Mouse (Mus musculus): ENCODE results near the gene Atp6v0e. TPM values are rescaled to one million over a fixed set of nuclear protein-coding genes. Genes with fewer than 3 reads are reported as not detected.

Atp6v0e gene
- total and polyA plus RNA-seq, 3 experiments: 190 to 422 (median 226) TPM

- in situ Hi-C loops (cut with MboI; ENCODE audit: low pct_ligation_motif_present, low pct_unique_long_range_greater_than_20kb, low sequenced_read_pairs): no loop called here
- H3K4me2 ChIP-seq (ENCODE audit: insufficient read depth, low read depth, poor library complexity, severe bottlenecking): no peak overlapping the region
Measured at GRCm38 (mm10) chr17:26708993-26709590, 46.1 kb downstream of the Atp6v0e start.

GRCm38 (mm10) chr17:26710049-26710448, 47.0 kb downstream of the Atp6v0e start:
- no peak overlapping the region for H3K9ac ChIP-seq (ENCODE audit: insufficient read depth, low read depth)
- H3K4me2 ChIP-seq (ENCODE audit: insufficient read depth, low read depth, poor library complexity, severe bottlenecking): no peak overlapping the region
- dilution Hi-C loops (cut with MboI; ENCODE audit: extremely low pct_ligation_motif_present, extremely low pct_unique_long_range_greater_than_20kb, low sequenced_read_pairs) (no loop called here), in situ Hi-C loops (cut with MboI; ENCODE audit: low pct_ligation_motif_present, low pct_unique_long_range_greater_than_20kb, low sequenced_read_pairs) (no loop called here)
- no peaks in the 10 kb centered on the region for H3K79me2 ChIP-seq (replicated peaks; ENCODE audit: control insufficient read depth, extremely low read depth, insufficient read depth, poor library complexity, severe bottlenecking)
- no peak overlapping the region for H3K4me3 ChIP-seq (replicated peaks in 1 of 3; ENCODE audit: low read depth in 2 of 3, low read length in 2 of 3, poor library complexity in 1 of 3)
- H3K27ac ChIP-seq (ENCODE audit: insufficient read depth, low read depth): no peak overlapping the region
- no peak for DNase-seq (ENCODE audit: extremely low read depth)
- H3K27me3 ChIP-seq (replicated peaks): no peaks in the 10 kb centered on the region
- peaks cover 0 to 24% of the 10 kb centered on the region in 2 experiments; a peak in 3 of 4 replicates for H3K4me1 ChIP-seq (ENCODE audit: control insufficient read depth in 1 of 2, insufficient read depth in 2 of 2)
- no peaks in the 10 kb centered on the region for H3K9me3 ChIP-seq (replicated peaks; ENCODE audit: low read length)
- TF ChIP-seq CTCF (conservative IDR thresholded peaks at IDR 0.05 in 1 of 2, IDR thresholded peaks at IDR 0.05 in 1 of 2; ENCODE audit: low read depth in 2 of 2, low read length in 2 of 2) (no peak), E2F4 (IDR thresholded peaks at IDR 0.05; ENCODE audit: insufficient replicate concordance, low read depth, low read length) (no peak)
- no peaks in the 10 kb centered on the region for H3K36me3 ChIP-seq (replicated peaks in 1 of 2; ENCODE audit: control insufficient read depth in 1 of 2, insufficient read depth in 1 of 2, low read length in 1 of 2)

More at GRCm38 (mm10) chr17:26708993-26709590, 46.1 kb downstream of the Atp6v0e start:
- no peak for TF ChIP-seq MEF2A (IDR thresholded peaks at IDR 0.05; ENCODE audit: borderline replicate concordance, low read depth, low read length)
- no peak for TF ChIP-seq POLR2AphosphoS2 (IDR thresholded peaks at IDR 0.05; ENCODE audit: low read depth, low read length)
- no peak for TF ChIP-seq ZKSCAN1 (IDR thresholded peaks at IDR 0.05; ENCODE audit: borderline replicate concordance, low read depth, low read length)
- no peak for TF ChIP-seq MXI1 (IDR thresholded peaks at IDR 0.05; ENCODE audit: low read depth, low read length)
- no peak for TF ChIP-seq KAT2A (IDR thresholded peaks at IDR 0.05; ENCODE audit: insufficient replicate concordance, low read length)
- no peak for TF ChIP-seq CHD2 (IDR thresholded peaks at IDR 0.05; ENCODE audit: low read length)
- TF ChIP-seq TBP (conservative IDR thresholded peaks at IDR 0.05; ENCODE audit: low read depth, low read length): no peak
- TF ChIP-seq CHD1 (IDR thresholded peaks at IDR 0.05; ENCODE audit: low read depth, low read length): no peak
- no peak for TF ChIP-seq JUND (conservative IDR thresholded peaks at IDR 0.05; ENCODE audit: low read depth, low read length)
- no peak for TF ChIP-seq JUN (IDR thresholded peaks at IDR 0.05; ENCODE audit: insufficient read depth, low read depth, low read length)
- TF ChIP-seq IRF4 (IDR thresholded peaks at IDR 0.05; ENCODE audit: low read depth, low read length): no peak
- dilution Hi-C loops (cut with MboI; ENCODE audit: extremely low pct_ligation_motif_present, extremely low pct_unique_long_range_greater_than_20kb, low sequenced_read_pairs): no loop called here
- H3K4me1 ChIP-seq (ENCODE audit: control insufficient read depth in 1 of 2, insufficient read depth in 2 of 2): peaks cover 0 to 16% of the 10 kb centered on the region in 2 experiments; a peak in 3 of 4 replicates
- no peak for DNase-seq (ENCODE audit: extremely low read depth)
- H3K27ac ChIP-seq (ENCODE audit: insufficient read depth, low read depth): no peak overlapping the region
- peaks cover 3% of the 10 kb centered on the region for H3K9me3 ChIP-seq (replicated peaks; ENCODE audit: low read length)
- no peaks in the 10 kb centered on the region for H3K27me3 ChIP-seq (replicated peaks)
- H3K9ac ChIP-seq (ENCODE audit: insufficient read depth, low read depth): no peak overlapping the region
- H3K79me2 ChIP-seq (replicated peaks; ENCODE audit: control insufficient read depth, extremely low read depth, insufficient read depth, poor library complexity, severe bottlenecking): no peaks in the 10 kb centered on the region
- no peak overlapping the region for H3K4me3 ChIP-seq (replicated peaks in 1 of 3; ENCODE audit: low read depth in 2 of 3, low read length in 2 of 3, poor library complexity in 1 of 3)
- H3K36me3 ChIP-seq (replicated peaks in 1 of 2; ENCODE audit: control insufficient read depth in 1 of 2, insufficient read depth in 1 of 2, low read length in 1 of 2): peaks cover 0 to 3% of the 10 kb centered on the region in 2 experiments
